Mouse (Mus musculus): ENCODE measurements around the gene Smc1b. TPM values are rescaled to one million over a fixed set of nuclear protein-coding genes. Genes with fewer than 3 reads are reported as not detected.
A peak's percentile ranks its signal among the peaks of the same experiment; 100 is the strongest.

Smc1b gene
- total and polyA plus RNA-seq, 3 experiments, result not detected

DNA sequence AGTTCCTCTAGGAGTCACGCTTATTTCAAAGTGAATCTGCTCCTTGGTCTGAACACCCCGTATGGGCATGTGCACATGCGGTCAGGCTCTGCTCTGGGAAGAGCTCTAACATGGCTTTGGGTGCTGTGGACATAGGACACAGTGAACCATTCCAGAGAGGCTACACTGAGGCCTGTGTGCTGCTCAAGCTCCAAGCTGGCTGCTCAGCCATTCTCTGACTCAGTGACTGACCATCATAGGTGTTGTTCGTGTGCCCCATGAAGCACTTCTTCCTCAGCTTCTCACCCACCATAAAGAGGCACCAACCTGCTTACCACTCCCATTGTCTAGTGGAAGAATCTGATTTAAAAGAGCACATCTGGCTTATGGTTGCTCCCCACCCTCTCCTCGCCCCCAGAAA, 12.5 kb upstream of the Smc1b start:
- Histone ChIP-seq H3K79me2 (replicated peaks; ENCODE audit: control insufficient read depth, insufficient read depth, low read length) (no peaks in the 10 kb centered on the region), H3K36me3 (ENCODE audit: control insufficient read depth, insufficient read depth, low read length) (no peaks in the 10 kb centered on the region), H3K27me3 (ENCODE audit: control insufficient read depth, insufficient read depth, low read length) (no peaks in the 10 kb centered on the region), H3K27ac (no peak overlapping the region), H3K9ac (ENCODE audit: low read depth, low read length) (no peak overlapping the region), H3K4me1 (ENCODE audit: control insufficient read depth, insufficient read depth, low read length) (no peaks in the 10 kb centered on the region), H3K4me3 (no peak overlapping the region)
- TF ChIP-seq EP300 (IDR thresholded peaks at IDR 0.05; ENCODE audit: insufficient read depth, low read depth, low read length) (no peak), CTCF (IDR thresholded peaks at IDR 0.05) (no peak), POLR2A (IDR thresholded peaks at IDR 0.05; ENCODE audit: insufficient read depth, low read depth, low read length) (no peak)
- 94% methylated on average over 5 of the region's 5 CpGs for WGBS
- DNase-seq, result peak in 1 of 2 experiments; percentile 5
- intact Hi-C loops (cut with DNase I), result no loop called here

DNA sequence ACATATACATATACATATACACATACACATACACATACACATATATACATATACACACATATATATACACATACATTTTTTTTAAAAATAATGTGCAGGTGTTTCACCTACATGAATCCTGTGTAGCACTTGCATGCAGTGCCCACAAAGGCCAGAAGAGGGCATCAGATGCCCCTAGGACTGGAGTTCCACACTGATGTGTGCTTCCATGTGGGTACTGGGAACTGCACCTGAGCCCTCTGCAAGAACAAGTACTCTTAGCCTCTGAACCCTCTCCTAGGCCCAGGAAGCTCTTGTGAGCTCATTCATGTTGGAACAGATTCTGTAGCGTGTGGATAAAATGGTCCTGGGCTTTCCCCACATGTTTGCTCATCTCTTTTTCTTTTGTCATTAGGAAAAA, 12.0 kb upstream of the Smc1b start:
- Histone ChIP-seq H3K27ac (no peak overlapping the region), H3K4me3 (no peak overlapping the region), H3K4me1 (ENCODE audit: control insufficient read depth, insufficient read depth, low read length) (no peaks in the 10 kb centered on the region), H3K27me3 (ENCODE audit: control insufficient read depth, insufficient read depth, low read length) (no peaks in the 10 kb centered on the region), H3K79me2 (replicated peaks; ENCODE audit: control insufficient read depth, insufficient read depth, low read length) (no peaks in the 10 kb centered on the region), H3K9ac (ENCODE audit: low read depth, low read length) (no peak overlapping the region), H3K36me3 (ENCODE audit: control insufficient read depth, insufficient read depth, low read length) (no peaks in the 10 kb centered on the region)
- TF ChIP-seq POLR2A (IDR thresholded peaks at IDR 0.05; ENCODE audit: insufficient read depth, low read depth, low read length) (no peak), EP300 (IDR thresholded peaks at IDR 0.05; ENCODE audit: insufficient read depth, low read depth, low read length) (no peak), CTCF (IDR thresholded peaks at IDR 0.05) (peak; percentile 29)
- WGBS, result 88% methylated on average over 1 of the region's 1 CpGs
- peak in 1 of 2 experiments; percentile 3 for DNase-seq
- intact Hi-C loops (cut with DNase I), result no loop called here

DNA sequence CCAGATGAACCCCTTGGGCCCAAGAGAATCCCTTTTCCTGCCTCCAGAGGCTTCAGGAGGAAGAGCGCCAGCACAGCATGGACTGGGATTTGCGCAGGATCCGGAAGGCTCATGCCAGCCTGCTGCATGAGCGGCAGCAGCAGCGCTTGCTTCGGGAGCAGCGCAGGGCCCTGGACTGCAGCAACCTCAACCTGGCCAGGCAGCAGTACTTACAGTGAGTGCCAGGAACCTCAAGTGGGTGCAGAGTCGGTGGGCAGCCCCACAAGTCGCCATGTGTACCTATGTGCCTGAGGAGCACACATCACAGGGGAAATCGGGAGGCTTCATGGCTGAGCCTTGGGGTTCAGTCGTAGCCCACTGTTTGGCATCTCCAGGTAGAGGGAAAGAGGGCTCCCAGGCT, 11.4 kb upstream of the Smc1b start:
- DNase-seq, result peak in 1 of 2 experiments; percentile 11
- Histone ChIP-seq H3K9ac (ENCODE audit: low read depth, low read length) (no peak overlapping the region), H3K36me3 (ENCODE audit: control insufficient read depth, insufficient read depth, low read length) (no peaks in the 10 kb centered on the region), H3K4me1 (ENCODE audit: control insufficient read depth, insufficient read depth, low read length) (no peaks in the 10 kb centered on the region), H3K79me2 (replicated peaks; ENCODE audit: control insufficient read depth, insufficient read depth, low read length) (no peaks in the 10 kb centered on the region), H3K4me3 (no peak overlapping the region), H3K27ac (no peak overlapping the region), H3K27me3 (ENCODE audit: control insufficient read depth, insufficient read depth, low read length) (no peaks in the 10 kb centered on the region)
- intact Hi-C loops (cut with DNase I), result no loop called here
- WGBS, result 86% methylated on average over 11 of the region's 11 CpGs
- TF ChIP-seq EP300 (IDR thresholded peaks at IDR 0.05; ENCODE audit: insufficient read depth, low read depth, low read length) (no peak), POLR2A (IDR thresholded peaks at IDR 0.05; ENCODE audit: insufficient read depth, low read depth, low read length) (no peak), CTCF (IDR thresholded peaks at IDR 0.05) (no peak)

DNA sequence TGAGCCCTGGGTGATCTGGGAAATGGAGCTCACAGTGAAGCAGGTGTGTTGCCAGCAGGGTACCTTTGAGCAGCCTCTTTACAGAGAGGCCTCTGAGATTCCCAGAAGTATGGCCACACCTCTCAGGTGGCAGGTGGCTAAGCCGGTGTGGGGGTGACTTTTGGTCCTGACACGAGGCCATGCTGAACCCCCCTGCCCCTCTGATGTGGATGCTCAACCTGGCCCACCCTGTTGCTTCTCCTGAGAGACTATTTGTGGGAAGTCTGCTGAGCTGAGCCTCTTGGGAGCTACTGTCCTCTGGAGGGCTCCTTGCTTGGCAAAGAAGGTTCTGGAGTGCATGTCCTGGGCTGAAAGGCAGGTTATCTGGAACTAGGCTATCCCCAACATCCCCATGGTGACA, 10.7 kb upstream of the Smc1b start:
- intact Hi-C loops (cut with DNase I), result no loop called here
- WGBS, result 62% methylated on average over 2 of the region's 2 CpGs
- no peaks in the 10 kb centered on the region for H3K79me2 ChIP-seq (replicated peaks; ENCODE audit: control insufficient read depth, insufficient read depth, low read length)

DNA sequence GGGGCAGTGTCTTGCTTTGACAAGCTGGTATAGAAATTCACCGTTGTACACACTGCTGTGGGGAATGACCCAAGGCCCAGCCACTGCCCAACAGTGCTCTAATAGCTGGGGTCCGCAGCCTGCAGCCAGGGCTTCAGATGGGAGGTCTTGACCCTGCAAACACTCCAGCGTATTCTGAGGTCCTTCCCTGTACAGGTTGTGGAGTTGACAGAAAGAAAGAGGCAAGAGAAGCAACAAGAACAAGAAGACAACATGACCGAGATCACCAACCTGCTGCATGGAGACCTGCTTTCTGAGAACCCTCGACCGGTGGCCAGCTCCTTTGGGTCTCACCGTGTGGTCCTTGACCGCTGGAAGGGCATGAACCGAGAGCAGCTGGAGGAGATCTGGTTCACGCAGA, 9.5 kb upstream of the Smc1b start:
- no peaks in the 10 kb centered on the region for H3K4me1 ChIP-seq (ENCODE audit: control insufficient read depth, insufficient read depth, low read length)
- no peaks in the 10 kb centered on the region for H3K27me3 ChIP-seq (ENCODE audit: control insufficient read depth, insufficient read depth, low read length)
- H3K27ac ChIP-seq, result no peak overlapping the region
- H3K4me3 ChIP-seq, result no peak overlapping the region
- DNase-seq, result no peak
- intact Hi-C loops (cut with DNase I), result no loop called here
- no peak for TF ChIP-seq EP300 (IDR thresholded peaks at IDR 0.05; ENCODE audit: insufficient read depth, low read depth, low read length)
- TF ChIP-seq POLR2A (IDR thresholded peaks at IDR 0.05; ENCODE audit: insufficient read depth, low read depth, low read length), result no peak
- TF ChIP-seq CTCF (IDR thresholded peaks at IDR 0.05), result no peak
- H3K79me2 ChIP-seq (replicated peaks; ENCODE audit: control insufficient read depth, insufficient read depth, low read length), result no peaks in the 10 kb centered on the region
- no peaks in the 10 kb centered on the region for H3K36me3 ChIP-seq (ENCODE audit: control insufficient read depth, insufficient read depth, low read length)
- 86% methylated on average over 10 of the region's 10 CpGs for whole genome bisulfite sequencing
- no peak overlapping the region for H3K9ac ChIP-seq (ENCODE audit: low read depth, low read length)

More for the DNA sequence above, 10.7 kb upstream of the Smc1b start:
- Histone ChIP-seq H3K4me1 (ENCODE audit: control insufficient read depth, insufficient read depth, low read length) (no peaks in the 10 kb centered on the region), H3K36me3 (ENCODE audit: control insufficient read depth, insufficient read depth, low read length) (no peaks in the 10 kb centered on the region), H3K9ac (ENCODE audit: low read depth, low read length) (no peak overlapping the region), H3K27me3 (ENCODE audit: control insufficient read depth, insufficient read depth, low read length) (no peaks in the 10 kb centered on the region), H3K27ac (no peak overlapping the region), H3K4me3 (no peak overlapping the region)
- TF ChIP-seq CTCF (IDR thresholded peaks at IDR 0.05) (no peak), EP300 (IDR thresholded peaks at IDR 0.05; ENCODE audit: insufficient read depth, low read depth, low read length) (no peak), POLR2A (IDR thresholded peaks at IDR 0.05; ENCODE audit: insufficient read depth, low read depth, low read length) (no peak)
- no peak for DNase-seq

DNA sequence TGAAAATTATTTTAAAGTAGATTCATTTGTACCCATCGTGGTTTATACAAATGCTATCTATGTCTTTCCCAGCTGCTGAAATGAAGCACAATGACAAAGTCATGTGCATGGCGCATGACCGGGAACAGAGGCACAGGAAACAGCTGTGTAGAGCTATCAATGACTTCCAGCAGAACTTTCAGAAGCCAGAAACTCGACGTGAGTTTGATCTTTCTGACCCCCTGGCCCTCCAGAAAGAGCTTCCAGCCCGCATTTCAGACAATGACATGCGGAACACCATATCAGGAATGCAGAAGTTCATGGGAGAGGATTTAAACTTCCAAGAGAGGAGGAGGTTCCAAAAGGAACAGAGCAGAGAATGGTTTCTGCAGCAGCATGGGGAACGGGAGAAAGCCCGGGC, 3.4 kb upstream of the Smc1b start:
- H3K36me3 ChIP-seq (ENCODE audit: control insufficient read depth, insufficient read depth, low read length), result no peaks in the 10 kb centered on the region
- WGBS, result 15% methylated on average over 9 of the region's 9 CpGs
- DNase-seq, result no peak
- no peak overlapping the region for H3K9ac ChIP-seq (ENCODE audit: low read depth, low read length)
- intact Hi-C loops (cut with DNase I), result no loop called here
- H3K27me3 ChIP-seq (ENCODE audit: control insufficient read depth, insufficient read depth, low read length), result peaks cover 2% of the 10 kb centered on the region; the same call in 1 of the 2 replicates
- H3K4me1 ChIP-seq (ENCODE audit: control insufficient read depth, insufficient read depth, low read length), result no peaks in the 10 kb centered on the region
- no peak overlapping the region for H3K27ac ChIP-seq
- TF ChIP-seq CTCF (IDR thresholded peaks at IDR 0.05), result no peak
- no peak for TF ChIP-seq EP300 (IDR thresholded peaks at IDR 0.05; ENCODE audit: insufficient read depth, low read depth, low read length)
- no peak for TF ChIP-seq POLR2A (IDR thresholded peaks at IDR 0.05; ENCODE audit: insufficient read depth, low read depth, low read length)
- H3K4me3 ChIP-seq, result no peak overlapping the region
- no peaks in the 10 kb centered on the region for H3K79me2 ChIP-seq (replicated peaks; ENCODE audit: control insufficient read depth, insufficient read depth, low read length)
